Mouse (Mus musculus): ENCODE results near the gene Pbx2. TPM values are rescaled to one million over a fixed set of nuclear protein-coding genes. Genes with fewer than 3 reads are reported as not detected.

Gene Pbx2
- total RNA-seq, 4 experiments from 2014 or later = 59.5 to 66.5 (median 62.6) TPM

DNA sequence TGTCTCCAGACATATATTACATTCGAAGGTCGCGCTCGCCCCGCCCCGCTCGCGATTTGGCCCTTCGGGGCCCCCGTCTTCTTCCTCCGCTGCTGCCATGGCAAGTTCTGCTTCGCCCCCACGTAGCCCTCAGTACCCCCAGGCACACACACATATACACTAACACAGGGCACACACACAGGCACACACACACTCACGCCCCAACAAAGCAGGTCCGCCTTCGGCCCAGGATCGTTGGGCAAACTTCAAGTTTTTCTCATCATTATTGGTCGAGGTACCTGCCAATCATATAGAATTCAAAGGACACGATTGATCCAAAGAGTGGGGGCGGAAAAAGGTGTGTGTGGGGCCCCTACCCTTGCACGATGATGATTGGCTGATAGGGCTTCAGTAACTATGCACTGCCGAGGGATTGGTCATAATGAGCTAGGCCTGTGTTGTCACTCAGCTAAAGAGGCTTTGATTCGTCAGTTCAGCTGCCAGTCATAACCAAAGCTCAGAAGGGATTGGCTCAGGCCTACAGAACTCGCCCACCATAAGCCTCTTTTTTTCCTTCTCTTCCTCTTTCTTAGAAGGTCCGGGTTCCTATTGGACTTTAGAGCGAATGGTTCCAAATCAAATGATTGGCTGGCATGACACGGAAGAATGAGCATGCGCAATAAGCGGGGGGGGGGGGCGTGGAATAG, 12.5 kb downstream of the Pbx2 start, which contains the start of gene Rnf5:
Gene Rnf5 (minus strand): TSS at position 316 of the 686 bp plus-strand sequence.
- peak; percentile 96 to 100 for DNase-seq (ENCODE audit: low spot score in 2 of 2)

DNA sequence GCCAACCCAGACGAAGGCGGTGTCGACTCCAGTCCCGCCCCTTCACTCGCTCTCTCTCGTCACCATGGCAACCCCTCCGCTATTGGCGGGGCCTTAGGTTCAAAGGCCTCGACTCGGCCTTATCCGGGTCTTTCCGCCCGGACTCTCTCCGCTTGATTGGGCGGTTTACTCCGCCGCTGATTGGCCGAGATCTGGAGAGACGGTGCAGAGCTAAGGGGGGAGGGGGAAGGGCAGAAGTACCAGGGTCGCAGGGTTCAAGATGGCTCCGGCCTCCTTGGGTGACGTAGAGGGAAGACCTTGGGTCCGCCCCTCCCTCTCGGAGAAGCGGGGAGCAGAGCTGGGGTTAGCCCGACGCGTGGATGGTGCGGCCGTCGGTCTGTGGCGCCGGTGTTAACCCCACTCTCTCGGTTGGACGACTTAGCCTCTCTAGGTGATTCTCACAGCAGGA, 13.0 kb downstream of the Pbx2 start, which contains the start of gene Agpat1:
Gene Agpat1 (plus strand): TSS at position 202 of the 448 bp plus-strand sequence.
- DNase-seq (ENCODE audit: low spot score in 2 of 2) = peak; percentile 92 to 99

DNA sequence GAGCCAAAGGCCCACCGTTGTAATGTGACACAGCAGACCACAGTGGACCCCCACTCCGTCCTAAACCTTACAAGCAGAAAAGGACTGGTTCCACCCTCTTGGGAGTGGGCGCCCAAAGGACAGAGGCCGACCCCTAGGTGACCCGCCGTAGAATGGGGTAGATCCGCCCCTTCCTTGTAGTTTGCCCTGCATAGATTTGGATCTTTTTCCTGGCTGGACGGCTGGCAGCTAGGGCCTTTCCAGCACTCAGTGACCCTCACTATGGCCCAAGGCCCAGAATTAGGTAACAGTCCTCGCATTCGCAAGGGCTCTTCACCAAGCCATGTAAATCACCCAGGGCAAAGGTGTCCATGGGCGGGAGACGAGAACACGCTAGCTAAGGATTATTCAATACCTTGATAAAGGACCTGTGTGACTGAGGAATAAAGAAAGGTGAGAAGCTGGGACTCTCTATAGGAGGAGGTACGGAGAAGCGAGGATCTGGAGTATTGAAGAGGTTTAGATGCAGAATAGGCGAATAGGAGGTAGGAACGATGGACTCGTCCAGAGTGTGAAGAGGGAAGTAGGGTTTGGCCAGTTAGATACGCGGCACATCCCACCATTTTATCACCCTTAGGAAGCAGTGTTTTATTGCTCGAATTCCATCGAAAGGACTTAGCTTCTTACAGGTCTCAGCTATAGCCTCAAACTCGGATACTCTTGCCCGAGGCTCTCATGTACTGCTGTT, 13.6 kb downstream of the Pbx2 start:
- DNase-seq (ENCODE audit: low spot score in 2 of 2) = no peak

DNA sequence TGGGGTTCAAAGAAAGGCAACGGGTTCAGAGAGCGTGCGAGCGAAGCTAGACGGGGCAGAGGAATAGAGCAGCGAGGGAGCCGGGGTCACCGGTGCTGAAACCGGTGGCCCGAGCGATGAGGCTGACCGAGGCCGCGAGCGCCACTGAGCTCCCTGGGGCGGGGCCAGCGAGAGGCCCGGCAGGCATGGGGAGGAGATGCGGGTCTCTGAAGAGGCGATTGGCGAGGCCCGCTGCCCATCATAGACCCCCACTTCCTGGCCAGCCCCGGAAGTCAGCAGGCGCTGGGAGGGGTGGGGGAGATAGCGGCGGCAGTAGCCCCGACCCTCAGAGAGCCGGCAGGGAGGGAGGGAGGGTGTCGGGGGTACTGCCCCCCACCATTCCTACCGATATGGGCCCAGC, 14.5 kb downstream of the Pbx2 start:
- peak; percentile 94 to 97 for DNase-seq (ENCODE audit: low spot score in 2 of 2)

DNA sequence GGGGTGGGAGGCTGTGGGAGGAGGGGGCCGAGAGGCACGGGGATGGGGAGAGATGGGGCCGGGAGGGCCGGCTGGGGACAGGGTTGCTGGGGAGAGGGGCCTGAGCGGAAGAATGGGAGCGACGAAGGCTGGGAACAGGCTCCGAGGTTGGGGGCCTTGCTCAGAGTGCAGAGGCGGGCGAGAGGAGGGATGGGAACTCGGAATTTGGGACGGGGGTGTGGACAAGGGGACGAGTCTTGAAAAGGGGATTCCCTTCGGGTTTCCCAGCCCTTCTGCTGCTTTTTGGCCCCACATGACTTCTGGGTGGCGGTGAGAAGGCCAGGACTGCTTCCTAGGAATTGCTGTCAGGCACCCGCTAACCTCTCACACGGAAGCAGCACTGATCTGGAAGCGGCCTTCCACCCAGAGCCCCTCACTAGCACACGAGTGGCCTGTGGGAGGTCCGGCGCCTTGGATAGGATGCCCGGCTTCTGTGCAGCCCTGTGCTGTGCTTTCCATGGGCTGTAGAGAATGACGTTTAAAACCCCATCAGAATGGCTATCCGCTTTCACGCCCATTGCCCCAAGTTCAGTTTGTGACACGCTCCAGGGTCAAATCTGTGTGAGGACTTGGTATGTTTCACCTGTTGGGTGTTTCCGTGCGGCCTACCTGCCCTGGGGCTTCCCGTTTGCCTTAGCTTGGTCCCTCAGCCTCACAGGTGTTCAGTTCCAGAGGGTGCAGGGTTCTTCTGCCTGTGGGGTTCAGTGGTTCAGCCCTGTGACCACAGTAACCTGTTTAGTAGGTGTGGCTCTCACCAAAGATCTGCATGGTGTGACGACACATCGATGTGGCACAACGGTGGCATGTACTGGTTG, 15.3 kb downstream of the Pbx2 start:
- no peak for DNase-seq (ENCODE audit: low spot score in 2 of 2)

DNA sequence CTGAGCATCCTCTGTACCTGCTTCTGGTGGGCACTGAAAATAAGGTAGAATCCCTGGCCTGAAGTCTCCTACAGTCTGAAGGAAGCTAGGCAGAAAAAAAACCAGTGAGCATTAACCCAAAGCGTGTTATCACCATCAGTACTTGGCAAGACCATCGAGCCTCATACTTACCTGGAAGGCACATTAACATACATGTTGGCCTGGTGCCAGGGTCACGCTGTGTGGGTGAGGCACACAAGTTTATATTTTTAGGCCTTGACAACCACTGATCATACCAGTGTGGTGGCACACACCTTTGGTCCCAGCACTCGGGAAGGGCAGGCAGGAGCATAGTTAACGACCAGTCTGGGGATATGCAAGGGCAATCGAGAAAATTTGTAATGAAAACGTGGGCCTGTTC, 16.9 kb downstream of the Pbx2 start:
- no peak for DNase-seq (ENCODE audit: low spot score in 2 of 2)

DNA sequence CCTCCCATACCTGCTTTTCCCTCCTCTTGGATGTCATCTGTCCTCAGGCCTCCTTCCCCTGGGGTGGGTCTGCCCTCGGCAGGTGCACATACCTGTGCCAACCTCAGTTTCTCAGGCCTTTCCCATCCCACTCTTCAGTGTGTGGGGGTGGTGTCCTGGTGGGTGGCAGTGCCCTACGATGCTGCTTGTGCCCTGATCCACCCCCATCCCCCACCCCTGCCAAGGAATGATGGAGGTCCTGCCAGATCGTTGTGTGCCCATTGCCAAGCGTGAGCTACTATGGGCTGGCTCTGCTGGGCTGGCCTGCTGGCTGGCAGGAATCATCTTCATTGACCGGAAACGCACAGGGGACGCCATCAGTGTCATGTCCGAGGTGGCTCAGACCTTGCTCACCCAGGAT, 20.0 kb downstream of the Pbx2 start:
- no peak for DNase-seq (ENCODE audit: low spot score in 2 of 2)

DNA sequence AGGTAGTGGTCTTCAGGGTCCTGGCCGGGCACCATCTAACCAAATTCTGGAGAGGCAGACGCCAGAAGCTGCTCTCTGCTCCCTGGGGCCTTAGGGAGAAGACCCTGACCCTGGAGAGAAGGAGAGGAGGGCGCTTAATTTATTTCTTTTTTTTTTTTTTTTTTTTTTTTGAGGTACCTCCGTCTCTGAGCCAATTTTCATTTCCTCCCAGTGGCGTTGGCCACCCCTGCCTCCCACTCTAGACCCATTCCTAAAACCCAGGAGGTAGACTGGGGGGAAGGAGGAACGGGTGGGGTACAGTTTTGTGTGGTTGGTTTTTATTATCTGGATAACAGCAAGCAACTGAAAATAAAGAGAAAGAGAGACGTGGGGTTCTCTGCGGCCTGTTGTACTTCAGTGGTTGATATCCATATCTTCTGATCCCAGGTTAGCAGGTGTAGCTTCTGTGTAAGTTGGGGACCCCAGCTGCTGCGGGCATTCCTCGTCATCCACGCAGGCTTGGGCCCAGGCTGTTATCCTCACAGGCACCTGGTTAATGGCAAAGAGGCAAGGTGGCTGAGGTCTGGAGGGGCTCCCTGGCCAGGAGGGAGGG, 22.1 kb downstream of the Pbx2 start:
- DNase-seq (ENCODE audit: low spot score in 2 of 2) = no peak

DNA sequence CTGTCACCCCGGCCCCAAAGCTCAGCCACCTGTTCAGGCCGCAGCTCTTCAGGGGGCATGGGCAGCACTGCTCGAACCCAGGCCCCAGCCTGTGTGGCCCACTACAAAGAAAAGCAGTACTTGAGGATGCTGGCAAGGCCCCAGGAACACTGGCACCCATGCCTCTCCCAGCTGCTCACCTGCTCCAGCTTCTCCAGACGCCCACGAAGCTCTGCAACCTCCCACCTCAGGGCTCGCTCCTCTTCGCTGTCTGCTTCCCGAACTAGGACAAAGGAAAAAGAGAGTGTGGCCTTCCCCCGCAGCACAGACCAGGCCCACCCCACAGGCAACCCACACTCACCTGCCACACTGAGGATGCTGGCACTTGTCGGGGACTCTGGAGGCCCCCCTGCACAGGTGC, 22.8 kb downstream of the Pbx2 start:
- no peak for DNase-seq (ENCODE audit: low spot score in 2 of 2)

DNA sequence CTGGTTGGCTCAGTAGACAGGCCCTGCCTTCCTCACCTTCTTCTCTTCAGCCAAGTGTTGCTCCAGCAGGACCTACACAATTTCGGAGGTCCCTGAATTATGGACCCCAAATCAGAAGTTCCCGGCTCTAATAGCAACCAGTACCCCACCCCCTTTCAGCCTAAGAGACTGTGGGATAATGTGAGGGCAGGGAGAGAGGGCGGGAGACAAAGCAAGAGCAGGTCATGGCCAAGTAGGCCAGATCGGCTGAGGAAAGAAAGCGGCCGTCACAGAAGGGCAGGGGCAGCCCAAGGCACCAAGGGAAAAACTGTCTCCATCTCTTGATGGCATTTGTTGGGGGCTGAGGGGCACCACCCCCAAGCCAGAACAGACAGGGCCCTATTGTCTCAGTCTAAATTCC, 24.8 kb downstream of the Pbx2 start, which contains the start of gene Egfl8:
Gene Egfl8 (minus strand): TSS at position 101 of the 400 bp plus-strand sequence.
- no peak for DNase-seq (ENCODE audit: low spot score in 2 of 2)

DNA sequence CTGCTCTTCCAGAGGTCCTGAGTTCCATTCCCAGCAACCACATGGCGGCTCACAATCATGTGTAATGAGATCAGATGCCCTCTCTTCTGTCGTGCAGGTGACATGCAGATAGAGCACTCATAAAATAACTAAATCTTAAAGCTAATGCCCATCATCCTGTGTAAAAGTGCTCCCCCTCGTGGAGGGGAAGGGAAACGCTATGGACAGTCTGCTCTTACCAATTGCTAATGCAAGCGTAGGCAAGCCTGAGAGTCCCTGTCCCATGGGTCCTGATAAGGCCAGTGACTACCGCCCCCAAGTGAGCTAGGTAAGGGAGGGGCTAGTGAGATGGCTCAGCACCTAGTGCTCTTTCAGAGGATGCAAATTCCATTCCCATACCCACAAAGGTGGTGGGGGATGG, 27.9 kb downstream of the Pbx2 start:
- no peak for DNase-seq (ENCODE audit: low spot score in 2 of 2)

DNA sequence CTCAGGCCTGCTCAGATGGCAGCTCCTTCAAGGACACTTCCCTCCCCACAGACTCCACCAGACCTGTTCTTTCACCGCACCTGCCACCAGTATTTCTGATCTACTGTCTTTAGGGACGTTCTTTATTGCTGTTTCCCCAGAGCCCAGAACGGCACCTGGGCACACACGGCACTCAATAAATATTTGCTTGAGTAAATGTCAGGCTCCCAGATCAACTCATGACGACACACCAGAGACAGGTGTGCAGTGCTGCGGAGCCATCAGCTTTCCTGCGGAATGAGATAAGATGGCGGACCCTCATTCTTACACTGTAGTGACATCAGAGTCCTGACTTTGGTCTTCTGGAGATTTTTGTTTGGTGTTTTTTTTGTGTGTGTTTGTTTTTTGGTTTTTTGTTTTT, 29.9 kb downstream of the Pbx2 start:
- DNase-seq (ENCODE audit: low spot score in 2 of 2) = no peak

DNA sequence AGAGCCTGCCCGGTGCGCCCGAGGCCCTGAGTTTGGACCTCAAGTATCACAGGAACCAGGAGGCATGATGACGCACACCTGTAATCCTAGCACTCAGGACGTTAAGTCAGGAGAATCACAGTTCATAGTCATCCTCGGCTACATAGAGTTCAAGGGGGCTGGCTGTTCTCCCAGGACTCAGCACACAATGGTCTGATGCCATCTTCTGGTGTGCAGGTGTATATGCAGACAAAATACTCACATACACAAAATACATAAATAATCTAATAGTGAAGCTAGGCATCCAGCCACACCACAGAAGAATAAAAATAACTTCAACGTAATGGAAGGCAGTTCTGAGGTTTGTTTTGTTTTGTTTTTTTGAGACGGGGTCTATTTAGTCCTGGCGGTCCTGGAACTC, 32.1 kb downstream of the Pbx2 start:
- DNase-seq (ENCODE audit: low spot score in 2 of 2) = no peak

DNA sequence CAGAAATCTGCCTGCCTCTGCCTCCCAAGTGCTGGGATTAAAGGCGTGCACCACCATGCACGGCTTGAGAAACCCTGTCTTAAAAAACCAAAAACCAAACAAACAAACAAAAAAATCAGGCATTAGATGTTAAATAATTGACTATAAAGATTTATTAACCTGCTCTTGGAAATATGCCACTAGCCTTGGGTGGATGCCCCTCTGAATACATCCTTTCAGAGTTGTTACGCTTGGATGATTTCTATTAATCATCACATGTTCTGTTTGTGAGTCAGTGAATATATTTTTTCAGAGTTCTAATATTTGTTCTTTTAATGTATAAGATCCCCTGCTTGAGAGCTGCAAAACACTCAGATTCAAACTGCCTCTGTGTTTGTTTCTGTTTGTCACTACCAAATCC, 33.9 kb downstream of the Pbx2 start:
- DNase-seq (ENCODE audit: low spot score in 2 of 2) = no peak

DNA sequence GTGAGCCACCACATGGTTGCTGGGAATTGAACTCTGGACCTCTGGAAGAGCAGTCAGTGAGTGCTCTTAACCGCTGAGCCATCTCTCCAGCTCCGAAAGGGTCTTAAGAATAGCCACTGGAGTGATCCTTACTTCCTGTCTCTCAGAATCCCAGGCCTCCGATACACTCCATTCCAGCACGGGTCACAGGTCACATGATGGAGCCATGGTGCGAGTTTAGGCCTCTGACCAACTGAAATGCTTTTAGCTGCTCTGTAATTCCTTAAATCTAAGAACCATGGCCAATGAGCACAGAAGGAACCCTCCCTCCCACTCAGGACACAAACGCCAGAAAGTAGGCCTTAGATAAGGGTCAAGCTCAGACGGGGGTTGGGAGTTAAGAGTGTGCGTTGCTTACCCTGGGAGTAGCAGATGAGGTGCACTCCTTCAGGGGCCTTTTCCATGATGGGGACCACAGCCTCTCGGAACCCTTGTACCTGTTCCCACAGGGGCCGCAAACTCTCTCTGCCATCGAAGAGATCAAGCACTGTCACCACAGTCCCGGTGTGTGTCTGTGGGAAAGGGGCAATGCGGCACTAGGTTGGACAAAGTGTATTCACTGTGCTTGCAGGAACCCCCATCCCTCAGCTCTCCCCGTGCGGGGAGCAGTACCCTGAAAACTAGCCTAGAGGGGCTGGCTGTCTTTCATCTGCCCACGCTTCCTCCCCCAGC, 35.2 kb downstream of the Pbx2 start:
- no peak for DNase-seq (ENCODE audit: low spot score in 2 of 2)

DNA sequence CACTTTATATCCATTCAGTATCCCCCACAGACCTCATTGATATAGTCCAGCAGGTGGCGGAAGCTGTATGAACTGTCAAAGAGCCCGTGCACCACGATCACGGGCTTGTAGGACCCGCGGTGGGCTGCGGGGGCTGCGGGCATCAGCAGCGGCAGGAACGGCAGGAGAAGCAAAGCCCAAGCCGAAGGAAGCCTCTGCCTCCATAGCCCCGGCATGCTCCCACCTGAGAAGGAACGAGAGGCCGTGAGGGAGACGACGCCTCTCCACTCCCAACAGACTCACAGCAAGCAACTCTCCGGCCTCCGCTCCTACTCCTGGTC, 35.7 kb downstream of the Pbx2 start:
- DNase-seq (ENCODE audit: low spot score in 2 of 2) = no peak

DNA sequence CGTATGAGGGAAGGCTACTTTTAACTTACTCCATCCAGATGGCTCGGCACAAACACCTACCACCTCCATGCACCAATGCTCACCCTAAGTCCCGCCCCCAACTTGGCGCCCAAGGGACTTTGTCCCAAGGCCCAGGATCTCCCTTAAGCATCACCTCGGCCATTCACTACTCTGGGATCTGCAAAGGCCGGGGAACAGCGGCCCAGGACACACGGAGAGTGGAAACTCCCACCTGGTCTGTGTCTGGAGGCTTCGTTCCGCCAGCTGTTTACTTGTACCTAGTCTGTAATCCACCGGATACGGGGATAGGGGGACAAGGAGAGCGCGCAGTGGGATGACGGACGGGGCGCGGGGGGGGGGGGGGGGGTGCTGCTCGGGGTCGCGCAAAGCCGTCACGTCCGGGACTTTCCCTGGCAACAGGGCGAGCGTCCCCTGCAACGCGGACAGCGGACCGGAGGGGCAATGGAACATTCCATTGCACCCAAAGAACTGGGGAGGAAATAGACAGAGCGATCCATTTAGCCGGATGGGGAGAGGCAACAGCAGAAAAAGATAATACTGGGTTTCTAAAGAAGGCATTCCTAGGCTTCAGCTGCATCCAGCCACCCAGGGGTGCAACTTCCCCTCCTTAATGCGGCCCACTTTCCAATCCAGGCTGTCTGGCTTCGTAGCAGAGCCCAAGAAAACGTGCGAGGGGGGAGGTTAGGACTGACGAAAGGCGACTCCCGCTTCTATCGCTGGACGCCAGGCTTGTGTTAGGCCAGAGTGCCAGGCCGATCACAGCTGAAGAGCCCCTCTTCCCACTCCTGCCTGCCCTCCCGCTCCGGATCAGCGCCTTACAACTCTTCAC, 36.3 kb downstream of the Pbx2 start:
- DNase-seq (ENCODE audit: low spot score in 2 of 2) = peak in 1 of 2 experiments; percentile 87

DNA sequence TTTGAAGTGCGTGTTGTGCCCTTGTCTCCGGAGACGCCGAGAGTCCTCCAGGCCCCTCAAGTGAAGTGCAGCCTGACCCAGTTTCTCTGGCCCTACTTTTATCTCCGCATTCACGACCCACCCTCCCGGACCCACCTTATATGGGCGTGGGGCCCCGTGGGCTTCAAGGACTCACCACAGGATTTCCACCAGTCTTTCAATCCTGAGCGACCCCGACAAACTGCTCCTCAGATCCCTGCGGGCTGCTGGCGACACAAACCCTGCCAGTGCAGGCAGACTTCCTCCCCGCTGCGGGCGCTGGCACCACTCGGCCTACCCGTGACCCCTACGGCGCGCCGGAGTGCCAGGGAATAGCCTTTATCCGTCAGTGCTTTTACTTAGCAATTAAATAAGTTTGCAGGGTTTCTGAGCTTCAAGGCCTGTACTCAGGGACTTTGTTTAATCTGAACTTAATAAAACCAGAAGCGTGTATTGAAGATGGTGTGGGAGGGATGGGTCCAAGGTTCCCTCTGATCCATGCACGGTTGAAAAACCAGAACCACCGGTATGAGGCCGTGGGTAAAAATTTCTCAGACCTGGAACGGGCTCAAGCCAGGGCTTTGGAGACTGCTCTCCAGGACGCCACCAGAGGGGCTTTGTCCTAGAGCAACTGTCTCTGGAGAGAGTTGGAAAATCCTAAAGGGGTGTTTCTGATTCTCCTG, 37.0 kb downstream of the Pbx2 start, which contains the start of gene Ppt2:
Gene Ppt2 (minus strand): TSS at position 568 of the 701 bp plus-strand sequence.
- DNase-seq (ENCODE audit: low spot score in 2 of 2) = no peak

DNA sequence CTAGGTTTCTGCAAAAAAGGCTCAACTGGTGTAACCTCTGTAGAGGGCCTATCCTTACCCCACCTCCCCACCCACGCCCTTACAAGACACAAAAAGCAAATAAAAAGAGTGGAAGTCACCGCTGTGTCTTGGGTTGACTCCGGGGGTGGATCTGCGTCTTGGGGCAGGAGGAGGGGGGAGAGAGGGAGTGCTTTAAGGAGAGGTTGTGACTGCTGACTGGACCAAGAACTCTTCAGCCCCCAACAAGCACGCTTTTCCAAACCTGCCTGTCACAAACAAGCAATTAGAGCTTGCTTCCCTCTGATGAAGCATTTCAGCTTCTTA, 37.5 kb downstream of the Pbx2 start:
- DNase-seq (ENCODE audit: low spot score in 2 of 2) = no peak

All from left cerebral cortex, adult 8-10 months (tissue).